Mouse (Mus musculus) left cerebral cortex, adult 2 months (tissue): Measurements from ENCODE around the gene Rrm2. TPM values are rescaled to one million over a fixed set of nuclear protein-coding genes. Genes with fewer than 3 reads are reported as not detected.
"Not testable (repeated sequence)": the region's sequence is repeated elsewhere in the genome, so short reads cannot be mapped to it uniquely, and the experiment has no call there.

ENCODE experiments used
- DNase-seq, 2 experiments: peaks; one replicate each; pipeline ENCODE4 v3.0.0; 2021 to 2022; ENCODE audit warnings: low spot score in 2 of 2, mixed read lengths in 1 of 2; ENCODE audit errors: extremely low spot score in 1 of 2
- H3K27ac ChIP-seq: fragments of 200-600 bp; 2 replicates; pipeline ENCODE4 v1.8.1; 2022
- H3K4me3 ChIP-seq: fragments of 200-600 bp; 2 replicates; pipeline ENCODE4 v1.8.1; 2022
- CTCF ChIP-seq: fragments of 200-600 bp; IDR thresholded peaks from 2 replicates; pipeline ENCODE4 v1.8.1; 2022; ENCODE audit warnings: antibody characterized with exemption, mild to moderate bottlenecking, moderate library complexity
- intact Hi-C: fragments of 180-260 bp; cut with DNase I; formaldehyde crosslinking; loops from one replicate; pipeline ENCODE4 v1.15.1; 2025
- total RNA-seq, 2 experiments: library from RNA; stranded (reverse); gene quantifications; 2 replicates each; pipeline ENCODE4 v1.2.3; 2021

The Rrm2 gene
- total RNA-seq, 2 experiments from 2014 or later: 1.9 to 2.2 TPM

DNA sequence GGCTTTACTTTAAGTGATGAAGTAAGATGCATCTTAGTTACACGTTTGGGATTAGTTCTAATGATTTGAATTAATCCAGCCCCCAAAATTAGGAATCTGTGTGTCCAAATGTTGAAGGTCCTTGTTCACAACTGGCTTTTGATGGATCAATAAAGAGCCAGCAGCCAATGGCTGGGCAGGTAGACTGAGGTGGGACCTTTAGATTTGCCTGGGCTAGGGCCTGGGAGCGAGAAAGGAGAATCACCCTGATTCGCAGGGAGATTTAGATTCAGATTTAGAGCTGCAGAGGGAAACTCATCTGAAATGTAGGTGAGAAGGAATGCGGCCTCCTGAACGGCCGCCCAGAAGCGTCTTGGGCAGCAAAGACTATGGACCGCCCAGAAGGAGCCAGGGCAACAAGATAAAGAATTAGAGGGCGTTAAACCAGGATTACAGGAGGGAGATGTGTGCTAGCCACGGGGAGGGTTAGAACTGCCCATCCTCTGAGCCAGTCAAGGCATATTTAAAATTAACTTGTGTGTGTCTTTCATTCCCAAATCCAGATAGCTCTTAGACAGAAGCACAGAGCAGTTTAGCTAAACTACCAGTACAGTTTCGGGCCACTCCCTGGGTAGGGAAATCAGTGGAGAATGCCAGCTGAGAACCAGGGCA, 21.2 kb upstream of the Rrm2 start:
- intact Hi-C loops: no loop called here
- H3K4me3 ChIP-seq: no peak overlapping the region
- no peak for DNase-seq
- H3K27ac ChIP-seq: no peak overlapping the region
- TF ChIP-seq CTCF: no peak

DNA sequence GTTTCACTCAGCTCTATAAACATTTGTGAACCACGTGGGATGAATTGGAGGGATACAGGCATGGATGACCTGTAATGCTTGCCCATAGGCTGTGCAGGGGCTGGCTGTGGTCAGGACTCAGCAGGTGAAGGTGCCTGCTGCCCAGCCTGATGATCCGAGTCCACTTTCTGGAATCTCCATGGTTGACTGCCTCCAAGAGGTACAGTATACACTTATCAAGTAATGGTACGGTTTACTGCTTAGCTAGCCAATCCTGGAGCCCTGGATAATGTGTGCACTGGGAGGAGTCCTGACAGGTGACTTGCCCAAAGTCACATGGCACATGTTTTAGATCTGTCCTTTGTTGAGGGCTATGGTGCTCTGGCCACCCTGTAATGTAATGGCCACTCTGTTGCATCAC, 17.7 kb upstream of the Rrm2 start:
- DNase-seq: no peak
- Histone ChIP-seq H3K4me3 (no peak overlapping the region), H3K27ac (no peak overlapping the region)
- no peak for TF ChIP-seq CTCF
- intact Hi-C loops: no loop called here

DNA sequence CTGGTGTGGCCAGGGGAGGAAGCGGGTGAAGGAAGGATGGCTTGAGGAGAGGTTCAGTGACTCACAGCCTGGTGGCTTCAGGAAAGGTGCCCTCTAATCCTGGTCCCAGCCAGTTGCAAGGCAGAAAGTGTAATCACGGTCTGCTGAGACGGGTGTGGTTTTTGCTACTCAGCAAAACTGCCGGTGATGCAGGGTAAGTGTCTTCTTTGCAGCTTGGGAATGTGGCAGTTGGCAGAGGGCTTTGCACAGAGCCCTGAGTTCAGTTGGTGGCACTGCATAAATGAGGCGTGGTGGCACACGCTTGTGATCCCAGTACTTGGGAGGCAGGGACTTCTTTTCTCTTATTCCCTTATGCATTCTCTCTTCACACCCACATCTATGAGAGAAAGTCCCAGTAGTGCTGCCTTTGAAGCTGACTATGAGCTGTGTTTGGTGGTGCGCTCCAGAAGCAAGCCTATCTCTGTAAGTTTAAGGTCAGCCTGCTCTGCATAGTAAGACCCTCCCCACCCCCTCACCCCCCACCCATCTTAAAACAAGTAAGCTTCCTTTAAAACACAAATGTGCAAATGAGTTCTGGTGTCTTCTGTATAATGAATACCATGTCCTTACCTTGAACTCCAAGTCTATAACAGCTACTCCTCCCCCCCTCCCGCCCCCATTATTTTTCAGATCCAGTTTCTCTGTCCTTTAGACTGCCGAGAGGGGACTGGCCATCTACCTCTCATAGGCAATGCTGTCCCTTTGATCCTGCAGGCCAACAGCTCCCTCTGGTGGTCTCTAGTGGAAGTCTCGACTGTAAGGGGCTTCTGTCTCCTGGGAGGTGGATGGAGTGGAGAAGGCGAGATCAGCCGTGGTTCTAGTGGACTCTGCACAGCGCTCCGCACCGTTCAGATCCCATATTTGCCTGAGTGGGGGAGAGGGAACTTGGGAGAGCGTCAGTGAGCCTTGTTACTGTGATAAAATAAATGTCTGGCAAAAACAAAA, 11.2 kb upstream of the Rrm2 start:
- DNase-seq: peak; percentile 82 to 89

GRCm38 (mm10) chr12:24697484-24698204, 10.4 kb upstream of the Rrm2 start:
- H3K27ac ChIP-seq: no peak overlapping the region
- intact Hi-C loops: loop anchor here (1.0 to 5.0 kb wide), 4 partner anchors 22 to 225 kb away; no protein-coding TSS in a partner anchor
- DNase-seq: no peak
- no peak for TF ChIP-seq CTCF
- H3K4me3 ChIP-seq: no peak overlapping the region

More for the DNA sequence above, 11.2 kb upstream of the Rrm2 start:
- intact Hi-C loops: loop anchor here (1.0 to 5.0 kb wide), 4 partner anchors 21 to 224 kb away; no protein-coding TSS in a partner anchor
- Histone ChIP-seq H3K27ac (no peak overlapping the region), H3K4me3 (no peak overlapping the region)
- TF ChIP-seq CTCF: peak; percentile 84

GRCm38 (mm10) chr12:24698514-24698913, 9.5 kb upstream of the Rrm2 start:
- intact Hi-C loops: loop anchor here (5.0 kb wide), 1 partner anchor 226 kb away; no protein-coding TSS in a partner anchor
- no peak for DNase-seq
- Histone ChIP-seq H3K4me3 (no peak overlapping the region), H3K27ac (no peak overlapping the region)
- TF ChIP-seq CTCF: no peak

DNA sequence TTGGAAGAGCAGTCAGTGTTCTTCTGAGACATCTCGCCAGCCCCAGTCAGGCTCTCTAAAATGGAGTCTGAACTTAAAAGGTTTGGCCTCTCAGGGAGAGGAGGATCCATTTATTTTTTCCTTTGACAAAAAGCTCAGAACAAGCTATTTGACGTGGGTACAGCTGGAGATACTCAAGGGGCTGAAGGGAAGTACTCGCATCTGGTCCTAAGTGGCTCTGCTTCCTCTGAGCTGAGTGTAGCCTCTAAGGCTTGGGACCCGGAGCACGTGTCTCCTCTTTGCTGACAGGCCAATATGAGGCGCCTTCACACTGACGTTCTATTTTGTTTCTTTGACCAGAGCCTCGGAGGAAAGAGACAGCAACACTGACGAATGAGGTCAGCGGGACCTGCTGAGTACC, 8.5 kb upstream of the Rrm2 start:
- H3K4me3 ChIP-seq: no peak overlapping the region
- TF ChIP-seq CTCF: no peak
- intact Hi-C loops: loop anchor here (5.0 kb wide), 1 partner anchor 227 kb away; no protein-coding TSS in a partner anchor
- DNase-seq: no peak
- H3K27ac ChIP-seq: no peak overlapping the region

GRCm38 (mm10) chr12:24701621-24702020, 6.4 kb upstream of the Rrm2 start:
- intact Hi-C loops, DNase-seq, H3K4me3 ChIP-seq, H3K27ac ChIP-seq: not testable (repeated sequence)
- TF ChIP-seq CTCF: peak; percentile 6; the same call in 1 of the 2 replicates

GRCm38 (mm10) chr12:24703013-24703412, 5.0 kb upstream of the Rrm2 start:
- no peak for TF ChIP-seq CTCF
- intact Hi-C loops: no loop called here
- no peak for DNase-seq
- Histone ChIP-seq H3K4me3 (no peak overlapping the region), H3K27ac (no peak overlapping the region)

GRCm38 (mm10) chr12:24705502-24706263, 2.4 kb upstream of the Rrm2 start:
- intact Hi-C loops: loop anchor here (5.0 kb wide), 1 partner anchor 1592 kb away; no protein-coding TSS in a partner anchor
- H3K27ac ChIP-seq: no peak overlapping the region
- no peak for DNase-seq
- TF ChIP-seq CTCF: no peak
- H3K4me3 ChIP-seq: no peak overlapping the region

DNA sequence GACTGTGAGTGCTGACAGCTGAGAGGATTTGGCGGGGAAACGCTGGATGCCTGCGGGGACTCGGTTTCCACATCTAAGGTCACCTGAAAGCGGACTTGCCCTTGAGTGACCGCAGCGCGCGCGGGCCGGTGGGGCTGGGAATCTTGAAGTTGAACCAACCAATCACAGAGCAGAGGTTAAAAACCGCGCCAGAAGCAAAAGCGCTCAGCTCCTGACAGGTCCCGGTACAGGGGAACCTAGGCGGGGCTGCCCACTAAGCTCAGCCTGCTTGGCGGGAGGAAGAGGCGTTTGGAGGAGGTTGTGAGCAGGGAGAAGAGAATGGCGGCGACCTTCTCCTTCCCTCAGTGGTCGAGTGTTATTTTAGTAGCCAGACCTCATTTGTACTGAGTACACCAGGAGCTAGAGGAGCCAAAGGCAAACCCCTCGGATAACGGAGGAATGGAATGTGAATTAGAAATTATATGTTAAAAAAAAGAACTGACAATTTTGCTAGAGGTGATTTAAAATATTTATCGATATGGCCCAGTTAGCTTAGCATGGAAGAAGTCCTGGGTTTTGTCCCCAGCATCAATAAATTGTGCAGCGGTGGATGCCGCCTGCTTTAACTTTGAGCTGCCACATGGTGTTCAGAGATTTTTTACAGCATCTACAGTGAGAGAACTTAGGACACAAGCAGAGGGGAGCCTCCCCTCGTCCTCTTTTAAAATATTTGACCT, 1.1 kb upstream of the Rrm2 start:
- TF ChIP-seq CTCF: no peak
- DNase-seq: no peak
- no peak overlapping the region for H3K4me3 ChIP-seq
- H3K27ac ChIP-seq: no peak overlapping the region
- intact Hi-C loops: loop anchor here (5.0 kb wide), 1 partner anchor 1590 kb away; no protein-coding TSS in a partner anchor
